Mouse (Mus musculus) NIH3T3 (cell line): ENCODE measurements at regions not wholly inside any gene's neighbourhood (a gene's known extent, or its start where the extent isn't known, plus 50 kb on each side); places are given as distances from the start of the nearest gene placed in this dataset.

ENCODE experiments used
- DNase-seq: peaks from one replicate; pipeline ENCODE4 v3.0.0-alpha.2; 2012; ENCODE audit warnings: low read depth

DNA sequence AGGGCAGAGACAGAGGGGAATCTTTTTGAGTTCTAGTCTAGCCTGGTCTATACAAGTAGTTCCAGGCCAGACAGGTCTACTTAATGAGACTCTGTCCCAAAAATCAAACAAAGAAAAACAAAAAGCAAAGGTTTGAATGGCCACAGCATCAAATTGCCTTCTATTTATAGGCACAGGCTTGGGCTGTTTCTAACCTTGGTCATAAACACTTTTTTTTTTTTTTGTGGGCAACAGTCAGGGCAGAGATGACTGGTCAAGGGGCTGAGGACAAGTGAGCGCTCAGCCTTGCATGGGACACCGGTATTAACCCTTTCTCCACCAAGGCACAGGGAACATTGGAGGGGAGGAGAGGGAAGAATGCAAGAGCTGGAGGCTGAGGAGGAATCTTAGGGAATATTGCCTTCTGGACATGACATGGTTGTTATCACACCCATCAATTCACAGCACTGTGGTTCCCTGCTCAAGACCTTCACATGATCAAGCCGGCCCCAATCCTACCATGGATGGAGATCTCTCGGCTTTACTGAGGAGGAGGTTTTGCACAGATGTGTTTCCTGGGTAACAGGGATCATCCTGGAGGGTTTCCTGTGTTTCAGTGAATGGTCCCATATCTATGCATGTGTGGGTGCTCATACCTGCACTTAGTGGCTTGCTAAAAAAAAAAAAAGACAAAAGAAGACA lies 59.8 kb upstream of the Ubash3b start:
- no peak for DNase-seq

DNA sequence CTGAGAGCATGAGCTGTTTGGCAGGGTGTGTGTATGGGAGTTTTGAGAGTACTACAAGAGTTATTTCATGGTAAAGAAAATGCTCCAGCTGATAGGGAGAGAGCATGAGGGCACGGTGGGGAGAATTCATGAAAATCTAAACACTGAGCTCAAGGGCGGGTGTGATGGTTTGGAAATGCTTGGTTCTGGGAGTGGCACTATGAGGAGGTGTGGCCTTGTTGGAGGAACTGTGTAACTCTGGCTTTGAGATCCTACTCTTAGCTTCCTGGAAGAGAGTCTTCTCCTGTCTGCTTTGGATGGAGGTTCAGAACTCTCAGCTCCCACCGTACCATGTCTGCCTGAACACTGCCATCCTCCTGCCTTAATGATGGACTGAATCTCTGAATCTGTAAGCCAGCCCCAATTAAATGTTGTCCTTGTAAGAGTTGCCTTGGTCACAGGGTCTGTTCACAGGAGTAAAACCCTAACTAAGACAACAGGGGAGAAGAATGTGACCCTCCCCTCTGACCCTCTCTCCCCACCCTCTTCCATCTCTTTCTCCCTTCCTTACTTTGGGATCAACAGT lies 58.7 kb upstream of the Ubash3b start:
- no peak for DNase-seq

- no peak for DNase-seq
Measured at GRCm38 (mm10) chr9:41218702-41219101, 57.2 kb upstream of the Ubash3b start.

DNA sequence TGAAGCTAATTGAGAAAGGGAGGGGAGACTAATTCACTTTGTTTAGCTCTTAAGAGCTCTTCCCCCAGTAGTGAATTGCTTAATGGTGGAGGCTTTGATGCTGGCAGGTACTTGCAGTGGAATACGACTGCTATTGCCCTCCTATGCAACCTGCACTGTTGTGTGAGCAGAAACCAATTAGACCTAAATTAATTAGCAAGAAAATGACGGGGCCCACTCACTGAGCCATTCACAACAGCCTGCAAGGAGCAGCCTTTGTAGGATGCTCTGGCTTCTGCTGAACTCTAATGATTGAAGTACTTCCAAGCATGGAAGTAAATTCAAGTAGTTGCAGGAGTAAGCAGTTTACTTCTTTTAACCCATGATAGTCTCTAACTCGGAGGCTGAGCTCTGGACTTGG lies 54.8 kb upstream of the Ubash3b start:
- no peak for DNase-seq

GRCm38 (mm10) chr9:41215026-41215425 lies 53.5 kb upstream of the Ubash3b start:
- DNase-seq: no peak

DNA sequence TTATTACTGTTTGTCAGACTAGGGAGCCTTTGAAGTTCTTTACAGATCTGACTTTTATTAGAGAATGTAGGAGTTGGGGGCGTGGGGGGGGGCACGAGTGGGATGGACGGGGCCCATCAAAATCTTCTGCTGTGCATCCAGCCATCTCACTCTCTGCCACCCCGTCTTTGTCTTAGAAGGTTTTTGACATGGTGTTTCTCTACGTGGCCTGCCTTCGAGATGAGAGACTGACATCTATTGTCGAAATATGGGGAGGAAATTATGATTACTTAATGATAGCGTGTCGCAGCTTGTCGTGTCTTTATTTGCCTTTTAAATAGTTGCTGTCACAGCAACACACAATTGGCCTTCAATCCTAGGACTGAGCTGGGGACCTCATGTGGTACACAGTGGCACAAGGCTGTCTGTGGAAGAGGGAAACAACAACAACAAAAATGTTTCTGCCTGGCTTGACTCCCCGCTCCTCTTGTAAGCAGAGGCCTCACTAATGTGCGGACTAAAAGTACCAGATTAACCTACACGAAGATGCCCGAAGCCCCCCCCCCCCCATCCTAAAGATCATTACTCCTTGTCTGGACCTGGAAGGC lies 51.5 kb upstream of the Ubash3b start:
- no peak for DNase-seq

DNA sequence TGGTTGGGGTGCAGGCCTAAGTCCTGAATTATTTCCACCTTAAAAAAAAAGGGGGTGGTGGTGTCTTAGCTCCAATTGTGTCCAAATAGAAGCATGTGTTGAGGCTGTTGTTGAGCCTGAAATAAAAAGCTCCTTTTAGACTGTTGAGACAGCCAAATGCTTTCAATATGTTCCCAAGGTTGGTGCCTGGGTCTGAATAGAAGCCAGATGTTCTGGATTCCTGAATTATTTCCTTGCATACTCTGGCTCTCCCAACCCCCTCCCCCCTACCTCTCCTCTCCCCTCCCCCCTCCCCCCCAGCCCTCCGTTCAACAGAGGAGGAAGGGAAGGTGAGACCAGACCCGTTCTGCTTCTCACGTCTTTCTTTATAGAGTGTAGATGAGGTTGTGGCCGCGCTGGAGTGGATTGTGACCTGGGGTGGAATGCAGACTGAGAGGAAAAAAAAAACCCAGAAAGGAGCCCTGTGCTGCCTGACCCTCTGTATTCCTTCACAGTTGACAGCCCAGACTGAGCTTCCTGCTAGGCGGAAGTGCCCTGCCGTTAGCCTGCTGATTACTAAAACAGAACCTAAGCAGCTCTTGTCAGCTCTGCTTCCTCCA lies 50.9 kb upstream of the Ubash3b start:
- peak; percentile 70 for DNase-seq

- no peak for DNase-seq
Measured at GRCm38 (mm10) chr9:41211865-41212302, 50.4 kb upstream of the Ubash3b start.
